Mouse (Mus musculus): ENCODE results near the gene D330045A20Rik. TPM values are rescaled to one million over a fixed set of nuclear protein-coding genes. Genes with fewer than 3 reads are reported as not detected.
"Not testable (repeated sequence)": the region's sequence is repeated elsewhere in the genome, so short reads cannot be mapped to it uniquely, and the experiment has no call there.

The D330045A20Rik gene
- total RNA-seq, 4 experiments from 2014 or later: 0.06 to 0.08 TPM; not detected in 2

DNA sequence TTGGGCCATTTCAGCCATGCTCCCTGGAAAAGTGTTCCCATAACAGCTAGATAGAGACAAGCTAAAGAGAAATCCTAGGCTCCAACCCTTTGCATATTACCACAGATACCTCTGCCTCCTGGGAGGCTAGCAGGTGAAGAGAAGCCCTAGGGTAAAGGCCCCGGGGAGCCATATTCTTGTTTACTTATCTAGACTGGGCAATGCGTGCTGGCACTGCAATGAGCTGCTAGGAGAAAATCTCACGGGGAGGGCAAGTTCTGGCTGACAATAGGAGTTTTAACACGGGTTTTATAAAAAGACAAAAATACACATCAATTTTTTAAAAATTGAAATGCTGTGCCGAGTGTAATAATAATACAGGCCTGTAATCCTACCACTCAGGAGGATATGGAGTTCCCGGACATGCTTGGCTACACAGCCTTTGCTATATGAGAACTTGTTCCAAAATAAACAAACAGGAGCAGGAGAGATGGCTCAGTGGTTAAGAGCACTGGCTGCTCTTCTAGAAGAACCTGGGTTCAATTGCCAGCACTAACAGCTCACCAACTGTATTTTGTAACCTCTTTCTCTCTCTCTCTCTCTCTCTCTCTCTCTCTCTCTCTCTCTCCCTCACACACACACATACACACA lies 98.6 kb downstream of the D330045A20Rik start:
- DNase-seq (ENCODE audit: low spot score): no peak

- DNase-seq (ENCODE audit: low spot score): peak; percentile 7
Measured at GRCm38 (mm10) chrX:139583616-139584015, 103.4 kb downstream of the D330045A20Rik start.

- DNase-seq (ENCODE audit: low spot score): not testable (repeated sequence)
Measured at GRCm38 (mm10) chrX:139586676-139587075, 106.5 kb downstream of the D330045A20Rik start.

GRCm38 (mm10) chrX:139596404-139596803 lies 116.2 kb downstream of the D330045A20Rik start:
- DNase-seq (ENCODE audit: low spot score): no peak

Other genes with a start within 250 kb of the D330045A20Rik start
- not detected for gene Trap1a, start 146.7 kb upstream of the D330045A20Rik start, total RNA-seq (2022)
- 10 to 100 TPM; 56.5 to 70.7 (median 64.1) TPM for gene Rnf128, start 82.9 kb downstream of the D330045A20Rik start, total RNA-seq (2022)
- gene Tbc1d8b, start 204.6 kb downstream of the D330045A20Rik start, total RNA-seq (2022): 1 to 10 TPM; 5.3 to 6.1 (median 5.6) TPM
- not detected for gene Gm15013, start 234.1 kb downstream of the D330045A20Rik start, total RNA-seq (2022)